Mouse (Mus musculus): ENCODE data around the gene Klhl5.

Gene Klhl5

DNA sequence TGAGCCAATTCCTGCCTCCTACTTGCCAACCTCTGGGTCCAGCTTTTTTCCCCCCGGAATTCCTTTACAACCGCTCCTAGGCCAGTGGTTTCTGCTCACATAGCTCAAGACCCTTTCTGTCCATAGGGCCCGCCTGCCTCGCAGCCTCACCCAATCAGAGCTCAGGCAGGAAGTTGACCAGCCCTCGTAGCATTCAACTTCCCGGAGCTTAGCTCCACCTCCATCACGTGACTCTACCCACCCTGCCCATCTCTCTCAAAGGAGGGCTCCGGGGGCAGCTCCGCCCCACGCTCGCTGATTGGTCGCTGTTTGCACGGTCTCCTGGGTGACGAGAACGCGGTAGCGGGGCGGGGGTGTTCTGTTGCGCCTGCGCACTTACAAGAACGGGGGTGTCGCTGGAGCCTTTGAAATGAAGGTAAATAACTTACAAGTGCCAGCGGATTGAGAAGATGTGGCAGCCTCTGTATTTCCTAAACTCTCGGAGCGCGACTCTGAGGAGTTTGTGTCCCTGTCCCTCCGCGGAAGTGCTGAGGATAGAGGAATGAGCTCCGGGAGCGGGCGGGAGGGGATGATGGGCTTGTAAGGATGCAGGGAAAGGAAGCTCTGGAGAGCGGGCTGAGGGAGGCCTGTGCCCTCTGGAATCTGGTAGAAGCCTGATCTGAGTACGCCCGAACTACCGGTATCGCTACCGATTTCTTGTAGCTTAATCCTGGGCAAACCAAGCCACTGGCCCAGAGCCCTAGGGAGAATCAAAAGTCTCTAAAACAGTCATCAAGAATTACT lies 92.2 kb downstream of the Klhl5 start, which contains the start of gene Wdr19:
Gene Wdr19 (plus strand): TSS at position 351 of the 783 bp plus-strand sequence.
- DNase-seq (ENCODE audit: low read depth, low spot score) = peak; percentile 90

DNA sequence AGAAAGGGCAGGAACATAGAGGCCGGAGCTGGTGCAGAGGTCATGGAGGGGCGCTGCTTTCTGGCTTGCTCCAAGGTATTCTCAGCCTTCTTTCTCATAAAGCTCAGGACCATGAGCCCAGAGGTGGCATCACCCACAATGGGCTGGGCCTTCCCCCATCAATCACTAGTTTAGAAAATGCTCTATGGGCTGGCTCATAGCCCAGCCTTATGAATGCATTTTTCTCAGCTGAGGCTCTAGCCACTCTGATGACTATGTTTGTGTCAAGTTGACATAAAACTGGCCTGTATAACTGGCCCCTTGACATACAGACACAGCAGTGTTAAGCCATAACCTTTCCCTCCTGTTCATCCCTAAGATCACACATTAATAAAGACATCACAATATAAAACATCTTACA lies 97.4 kb downstream of the Klhl5 start:
- DNase-seq (ENCODE audit: low read depth, low spot score) = no peak

DNA sequence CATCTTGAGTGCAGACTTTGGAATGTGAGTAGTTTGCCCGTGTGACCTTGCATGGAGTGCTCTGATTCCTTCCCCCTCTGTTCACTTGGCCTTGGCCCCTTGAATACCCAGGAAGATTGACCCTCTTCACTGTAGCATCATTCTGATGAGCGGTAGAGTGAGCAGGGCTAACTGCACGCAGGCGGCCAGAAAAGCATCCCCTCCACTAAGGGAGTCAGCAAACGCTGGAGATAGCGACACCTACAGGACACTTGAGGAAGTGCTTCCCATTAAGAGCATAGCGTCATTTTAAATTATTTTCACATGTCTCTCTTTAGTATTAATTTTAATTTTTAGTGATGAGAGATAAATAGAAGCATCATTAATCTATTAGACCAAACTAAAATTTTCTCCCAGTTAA lies 106.0 kb downstream of the Klhl5 start:
- DNase-seq (ENCODE audit: low read depth, low spot score) = no peak

Data from c-Kit-negative CD71-positive TER-119-positive erythroid progenitor cells, embryonic 14.5 days (primary cell).